Mouse (Mus musculus) CH12.LX (cell line): ENCODE measurements at regions not wholly inside any gene's neighbourhood (a gene's known extent, or its start where the extent isn't known, plus 50 kb on each side); places are given as distances from the start of the nearest gene placed in this dataset.

Experiments
- DNase-seq: peaks from one replicate; pipeline ENCODE4 v3.0.0-alpha.2; 2013; ENCODE audit errors: extremely low read depth
- H3K27ac ChIP-seq: 2 replicates; pipeline ENCODE4 v1.5.1; 2012; ENCODE audit warnings: low read depth, mild to moderate bottlenecking, control low read depth, moderate library complexity; ENCODE audit not compliant: insufficient read depth
- H3K27me3 ChIP-seq: replicated peaks from 2 replicates; pipeline ENCODE3; 2012; ENCODE audit warnings: inconsistent platforms
- H3K36me3 ChIP-seq, 2 experiments: replicated peaks in 1 of 2; 2 replicates each; pipeline versions ENCODE3 to v1.6.1; 2012; ENCODE audit warnings: inconsistent platforms in 1 of 2, low read length in 1 of 2, mild to moderate bottlenecking in 1 of 2, mixed read lengths in 1 of 2, moderate library complexity in 1 of 2; ENCODE audit not compliant: control insufficient read depth in 1 of 2, insufficient read depth in 1 of 2
- H3K4me1 ChIP-seq, 2 experiments: 2 replicates each; pipeline ENCODE4 v1.6.1; 2012; ENCODE audit warnings: inconsistent platforms in 1 of 2, moderate library complexity in 1 of 2; ENCODE audit not compliant: insufficient read depth in 2 of 2, control insufficient read depth in 1 of 2
- H3K4me2 ChIP-seq: 2 replicates; pipeline ENCODE4 v1.6.1; 2012; ENCODE audit warnings: low read depth, mild to moderate bottlenecking, control low read depth; ENCODE audit not compliant: poor library complexity, insufficient read depth, severe bottlenecking
- H3K4me3 ChIP-seq, 3 experiments: fragments of 150-350 bp in 1 of 3; sonication (generic) in 1 of 3; replicated peaks in 1 of 3; 2 replicates each; pipeline versions ENCODE3 to v1.5.1; 2011 to 2012; ENCODE audit warnings: low read depth in 2 of 3, low read length in 2 of 3, mild to moderate bottlenecking in 2 of 3, moderate library complexity in 2 of 3, control low read depth in 1 of 3, improper control_type of control experiment in 1 of 3, inconsistent platforms in 1 of 3, mixed read lengths in 1 of 3; ENCODE audit not compliant: poor library complexity in 1 of 3
- H3K79me2 ChIP-seq: replicated peaks from 2 replicates; pipeline ENCODE4 v1.6.1; 2012; ENCODE audit warnings: mild to moderate bottlenecking, moderate library complexity; ENCODE audit not compliant: control insufficient read depth, poor library complexity, insufficient read depth, severe bottlenecking; ENCODE audit errors: extremely low read depth
- H3K9ac ChIP-seq: 2 replicates; pipeline ENCODE4 v1.6.1; 2012; ENCODE audit warnings: low read depth, mild to moderate bottlenecking, control low read depth, moderate library complexity; ENCODE audit not compliant: insufficient read depth
- H3K9me3 ChIP-seq: replicated peaks from 2 replicates; pipeline ENCODE3; 2012; ENCODE audit warnings: low read length, inconsistent platforms, mixed read lengths
- CHD1 ChIP-seq: IDR thresholded peaks from 2 replicates; pipeline ENCODE4 v1.6.1; 2012; ENCODE audit warnings: low read depth, low read length, improper control_type of control experiment, inconsistent platforms
- E2F4 ChIP-seq: IDR thresholded peaks from 2 replicates; pipeline ENCODE4 v1.6.1; 2011; ENCODE audit warnings: low read depth, low read length, improper control_type of control experiment; ENCODE audit not compliant: insufficient replicate concordance
- ETS1 ChIP-seq: conservative IDR thresholded peaks from 2 replicates; pipeline ENCODE4 v1.6.1; 2012; ENCODE audit warnings: low read depth, mild to moderate bottlenecking, inconsistent platforms, low read length, improper control_type of control experiment, moderate library complexity
- GABPA ChIP-seq: IDR thresholded peaks from 2 replicates; pipeline ENCODE4 v1.6.1; 2012; ENCODE audit warnings: low read depth, low read length, improper control_type of control experiment, inconsistent platforms; ENCODE audit not compliant: insufficient replicate concordance
- IRF4 ChIP-seq: IDR thresholded peaks from 2 replicates; pipeline ENCODE4 v1.6.1; 2014; ENCODE audit warnings: low read depth, mild to moderate bottlenecking, inconsistent platforms, low read length, improper control_type of control experiment
- JUN ChIP-seq: IDR thresholded peaks from 2 replicates; pipeline ENCODE4 v1.6.1; 2011; ENCODE audit warnings: low read depth, mild to moderate bottlenecking, low read length, improper control_type of control experiment, moderate library complexity; ENCODE audit not compliant: insufficient read depth
- MAFK ChIP-seq: IDR thresholded peaks from 2 replicates; pipeline ENCODE4 v1.6.1; 2011; ENCODE audit warnings: low read length, improper control_type of control experiment; ENCODE audit not compliant: insufficient replicate concordance
- MAZ ChIP-seq: IDR thresholded peaks from 2 replicates; pipeline ENCODE4 v1.6.1; 2012; ENCODE audit warnings: low read depth, mild to moderate bottlenecking, inconsistent platforms, low read length, improper control_type of control experiment, moderate library complexity
- MEF2A ChIP-seq: IDR thresholded peaks from 2 replicates; pipeline ENCODE4 v1.6.1; 2014; ENCODE audit warnings: low read depth, mild to moderate bottlenecking, inconsistent platforms, low read length, improper control_type of control experiment, borderline replicate concordance
- MXI1 ChIP-seq: IDR thresholded peaks from 2 replicates; pipeline ENCODE4 v1.6.1; 2011; ENCODE audit warnings: mild to moderate bottlenecking, low read depth, low read length, improper control_type of control experiment
- NRF1 ChIP-seq: IDR thresholded peaks from 2 replicates; pipeline ENCODE4 v1.6.1; 2014; ENCODE audit warnings: low read depth, mild to moderate bottlenecking, inconsistent platforms, low read length, improper control_type of control experiment, moderate library complexity
- POLR2AphosphoS2 ChIP-seq: IDR thresholded peaks from 2 replicates; pipeline ENCODE4 v1.6.1; 2011; ENCODE audit warnings: low read depth, low read length, improper control_type of control experiment
- RAD21 ChIP-seq: IDR thresholded peaks from 2 replicates; pipeline ENCODE4 v1.6.1; 2011; ENCODE audit warnings: low read depth, mild to moderate bottlenecking, low read length, improper control_type of control experiment, moderate library complexity
- SMC3 ChIP-seq: IDR thresholded peaks from 2 replicates; pipeline ENCODE4 v1.6.1; 2011; ENCODE audit warnings: low read depth, low read length, improper control_type of control experiment
- UBTF ChIP-seq: IDR thresholded peaks from 2 replicates; pipeline ENCODE4 v1.6.1; 2012; ENCODE audit warnings: low read depth, mild to moderate bottlenecking, inconsistent platforms, low read length, improper control_type of control experiment, moderate library complexity
- USF1 ChIP-seq: IDR thresholded peaks from 2 replicates; pipeline ENCODE4 v1.6.1; 2014; ENCODE audit warnings: low read depth, mild to moderate bottlenecking, inconsistent platforms, low read length, improper control_type of control experiment
- ZKSCAN1 ChIP-seq: IDR thresholded peaks from 2 replicates; pipeline ENCODE4 v1.6.1; 2012; ENCODE audit warnings: low read depth, inconsistent platforms, low read length, improper control_type of control experiment, borderline replicate concordance
- dilution Hi-C: fragments of 300-500 bp; cut with MboI; formaldehyde crosslinking; loops from 2 replicates; pipeline ENCODE4 v1.14.3; 2020; ENCODE audit warnings: low sequenced_read_pairs; ENCODE audit not compliant: extremely low pct_unique_long_range_greater_than_20kb, extremely low pct_ligation_motif_present
- in situ Hi-C: fragments of 300-500 bp; cut with MboI; formaldehyde crosslinking; loops from 3 replicates; pipeline ENCODE4 v1.14.3; 2019; ENCODE audit warnings: low sequenced_read_pairs, low pct_ligation_motif_present, low pct_unique_long_range_greater_than_20kb, mixed read lengths

DNA sequence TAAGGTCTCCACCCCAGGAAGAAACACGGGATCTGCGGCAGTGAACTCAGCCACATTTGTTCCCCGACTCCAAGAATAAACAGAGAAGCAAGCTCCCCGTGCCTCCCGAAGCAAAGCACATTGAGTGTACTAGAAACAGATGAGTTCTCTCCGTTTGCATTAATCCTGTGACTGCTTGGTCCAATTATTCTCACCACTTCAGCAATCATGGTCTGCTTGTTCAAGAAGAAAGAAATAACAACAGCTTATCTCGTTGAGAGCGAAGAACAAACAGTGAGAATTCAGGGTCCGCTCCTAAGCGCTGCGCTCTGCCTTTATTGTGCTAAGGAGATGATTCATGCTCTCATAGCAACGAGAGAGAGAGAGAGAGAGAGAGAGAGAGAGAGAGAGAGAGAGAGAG is 393.6 kb upstream of the Dynlrb2 start:
- Histone ChIP-seq H3K4me2 (no peak overlapping the region), H3K9me3 (peaks cover 17% of the 10 kb centered on the region), H3K79me2 (no peaks in the 10 kb centered on the region), H3K4me1 (no peaks in the 10 kb centered on the region), H3K36me3 (no peaks in the 10 kb centered on the region), H3K27ac (no peak overlapping the region), H3K27me3 (peaks cover 17% of the 10 kb centered on the region), H3K4me3 (no peak overlapping the region), H3K9ac (no peak overlapping the region)
- in situ Hi-C loops (no loop called here), dilution Hi-C loops (no loop called here)
- TF ChIP-seq IRF4 (no peak), SMC3 (no peak), E2F4 (no peak), RAD21 (no peak), ZKSCAN1 (no peak), UBTF (no peak), MAFK (no peak), POLR2AphosphoS2 (no peak), CHD1 (no peak), MXI1 (no peak), ETS1 (no peak), NRF1 (no peak), JUN (no peak), MAZ (no peak), GABPA (no peak)
- no peak for DNase-seq

DNA sequence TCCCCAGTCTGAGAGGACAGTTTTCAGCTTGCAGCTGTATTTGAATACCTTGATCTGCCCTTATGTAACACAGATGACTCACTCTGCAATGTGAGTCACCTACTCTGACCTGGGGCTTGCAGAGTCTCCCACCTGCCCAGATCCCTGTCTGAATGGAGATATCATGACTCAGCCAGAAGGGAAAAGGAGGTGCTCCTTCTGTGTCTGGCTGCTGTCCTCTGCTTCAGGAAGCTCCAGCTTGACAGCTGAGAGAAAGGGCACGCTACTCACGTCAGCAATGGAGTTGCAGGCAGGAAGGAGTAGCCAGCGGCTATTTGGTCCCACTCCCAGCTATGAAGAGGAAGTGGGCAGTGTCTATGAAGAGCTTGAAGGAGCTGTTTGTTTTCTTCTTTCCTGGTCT is 389.1 kb upstream of the Maf start:
- Histone ChIP-seq H3K4me2 (no peak overlapping the region), H3K9me3 (peaks cover 19% of the 10 kb centered on the region), H3K4me1 (no peaks in the 10 kb centered on the region), H3K27me3 (peaks cover 5% of the 10 kb centered on the region), H3K79me2 (no peaks in the 10 kb centered on the region), H3K27ac (no peak overlapping the region), H3K36me3 (no peaks in the 10 kb centered on the region), H3K9ac (no peak overlapping the region), H3K4me3 (no peak overlapping the region)
- in situ Hi-C loops (no loop called here), dilution Hi-C loops (no loop called here)
- TF ChIP-seq MEF2A (no peak), USF1 (no peak), NRF1 (no peak), MAFK (no peak)
- no peak for DNase-seq
